Mouse (Mus musculus) MEL (cell line): ENCODE measurements around the gene Pgbd5. TPM values are rescaled to one million over a fixed set of nuclear protein-coding genes. Genes with fewer than 3 reads are reported as not detected.

ENCODE experiments used
- DNase-seq: peaks from one replicate; pipeline ENCODE4 v3.0.0; 2011; ENCODE audit warnings: low read depth, low spot score
- H3K27ac ChIP-seq: 2 replicates; pipeline ENCODE4 v1.5.1; 2012; ENCODE audit warnings: low read depth, mild to moderate bottlenecking, control low read depth, low read length, moderate library complexity; ENCODE audit not compliant: control insufficient read depth
- H3K27me3 ChIP-seq, 2 experiments: fragments of 150-350 bp in 1 of 2; sonication (generic) in 1 of 2; 2 replicates each; pipeline ENCODE4 v1.6.1; 2012; ENCODE audit warnings: low read length in 2 of 2, mild to moderate bottlenecking in 2 of 2, improper control_type of control experiment in 1 of 2, moderate library complexity in 1 of 2; ENCODE audit not compliant: insufficient read depth in 2 of 2, control insufficient read depth in 1 of 2
- H3K36me3 ChIP-seq, 2 experiments: 2 replicates each; pipeline ENCODE4 v1.6.1; 2012 to 2014; ENCODE audit warnings: low read length in 2 of 2, improper control_type of control experiment in 1 of 2, inconsistent platforms in 1 of 2, mild to moderate bottlenecking in 1 of 2; ENCODE audit not compliant: insufficient read depth in 2 of 2, control insufficient read depth in 1 of 2
- H3K4me1 ChIP-seq, 2 experiments: fragments of 150-350 bp in 1 of 2; sonication (generic) in 1 of 2; 2 replicates each; pipeline ENCODE4 v1.6.1; 2012; ENCODE audit warnings: low read length in 2 of 2, improper control_type of control experiment in 1 of 2, mild to moderate bottlenecking in 1 of 2; ENCODE audit not compliant: insufficient read depth in 2 of 2, control insufficient read depth in 1 of 2
- H3K4me3 ChIP-seq, 2 experiments: fragments of 150-350 bp in 1 of 2; sonication (generic) in 1 of 2; 2 replicates each; pipeline ENCODE4 v1.5.1; 2012; ENCODE audit warnings: low read depth in 2 of 2, low read length in 2 of 2, mild to moderate bottlenecking in 2 of 2, moderate library complexity in 2 of 2, control low read depth in 1 of 2, improper control_type of control experiment in 1 of 2; ENCODE audit not compliant: control insufficient read depth in 1 of 2, insufficient read depth in 1 of 2
- H3K79me2 ChIP-seq: 2 replicates; pipeline ENCODE4 v1.6.1; 2012; ENCODE audit warnings: mild to moderate bottlenecking, low read length, moderate library complexity; ENCODE audit not compliant: control insufficient read depth, poor library complexity, insufficient read depth
- H3K9ac ChIP-seq: 2 replicates; pipeline ENCODE4 v1.6.1; 2012; ENCODE audit warnings: low read depth, mild to moderate bottlenecking, control low read depth, low read length, moderate library complexity; ENCODE audit not compliant: control insufficient read depth, poor library complexity, severe bottlenecking
- H3K9me3 ChIP-seq: fragments of 150-350 bp; sonication (generic); replicated peaks from 2 replicates; pipeline ENCODE4 v1.6.1; 2012; ENCODE audit warnings: mild to moderate bottlenecking, low read length, improper control_type of control experiment, moderate library complexity; ENCODE audit not compliant: insufficient read depth
- BHLHE40 ChIP-seq: IDR thresholded peaks from 2 replicates; pipeline ENCODE4 v1.6.1; 2012; ENCODE audit warnings: low read depth, mild to moderate bottlenecking, inconsistent platforms, low read length, improper control_type of control experiment, borderline replicate concordance
- CHD1 ChIP-seq: IDR thresholded peaks from 2 replicates; pipeline ENCODE4 v1.6.1; 2012; ENCODE audit warnings: low read depth, mild to moderate bottlenecking, inconsistent platforms, low read length, improper control_type of control experiment
- CTCF ChIP-seq, 3 experiments: IDR thresholded peaks in 2 of 3; conservative IDR thresholded peaks in 1 of 3; 2 replicates each; pipeline ENCODE4 v1.5.1; 2011 to 2012; ENCODE audit warnings: low read length in 3 of 3, low read depth in 2 of 3, mild to moderate bottlenecking in 2 of 3, improper control_type of control experiment in 1 of 3, inconsistent platforms in 1 of 3, mixed read lengths in 1 of 3, moderate library complexity in 1 of 3; ENCODE audit not compliant: control insufficient read depth in 1 of 3, insufficient read depth in 1 of 3, poor library complexity in 1 of 3, severe bottlenecking in 1 of 3
- E2F4 ChIP-seq: IDR thresholded peaks from 2 replicates; pipeline ENCODE4 v1.6.1; 2011; ENCODE audit warnings: low read depth, low read length, improper control_type of control experiment, borderline replicate concordance
- ELF1 ChIP-seq: IDR thresholded peaks from 2 replicates; pipeline ENCODE4 v1.6.1; 2014; ENCODE audit warnings: low read depth, mild to moderate bottlenecking, inconsistent platforms, low read length, improper control_type of control experiment, moderate library complexity
- EP300 ChIP-seq, 2 experiments: IDR thresholded peaks; 2 replicates each; pipeline ENCODE4 v1.6.1; 2011; ENCODE audit warnings: improper control_type of control experiment in 2 of 2, low read length in 2 of 2, low read depth in 1 of 2, mild to moderate bottlenecking in 1 of 2
- ETS1 ChIP-seq: IDR thresholded peaks from 2 replicates; pipeline ENCODE4 v1.6.1; 2012; ENCODE audit warnings: low read depth, mild to moderate bottlenecking, inconsistent platforms, low read length, improper control_type of control experiment, moderate library complexity
- GABPA ChIP-seq: IDR thresholded peaks from 2 replicates; pipeline ENCODE4 v1.6.1; 2012; ENCODE audit warnings: low read depth, mild to moderate bottlenecking, inconsistent platforms, low read length, improper control_type of control experiment, moderate library complexity
- GATA1 ChIP-seq: IDR thresholded peaks from 2 replicates; pipeline ENCODE4 v1.6.1; 2011; ENCODE audit warnings: low read depth, low read length, improper control_type of control experiment
- JUND ChIP-seq: IDR thresholded peaks from 2 replicates; pipeline ENCODE4 v1.6.1; 2011; ENCODE audit warnings: low read depth, mild to moderate bottlenecking, improper control_type of control experiment, low read length
- KAT2A ChIP-seq: conservative IDR thresholded peaks from 2 replicates; pipeline ENCODE4 v1.6.1; 2012; ENCODE audit warnings: low read depth, low read length, improper control_type of control experiment, inconsistent platforms
- MAFK ChIP-seq: IDR thresholded peaks from 2 replicates; pipeline ENCODE4 v1.6.1; 2011; ENCODE audit warnings: low read depth, mild to moderate bottlenecking, low read length, improper control_type of control experiment, borderline replicate concordance
- MAZ ChIP-seq: IDR thresholded peaks from 2 replicates; pipeline ENCODE4 v1.6.1; 2012; ENCODE audit warnings: low read depth, mild to moderate bottlenecking, inconsistent platforms, low read length, improper control_type of control experiment
- MEF2A ChIP-seq: IDR thresholded peaks from 2 replicates; pipeline ENCODE4 v1.6.1; 2014; ENCODE audit warnings: low read depth, mild to moderate bottlenecking, inconsistent platforms, low read length, improper control_type of control experiment; ENCODE audit not compliant: poor library complexity, insufficient replicate concordance, severe bottlenecking; ENCODE audit errors: extremely low read depth
- MYB ChIP-seq: IDR thresholded peaks from 2 replicates; pipeline ENCODE4 v1.6.1; 2011; ENCODE audit warnings: mild to moderate bottlenecking, low read depth, low read length, improper control_type of control experiment
- MYC ChIP-seq: IDR thresholded peaks from 2 replicates; pipeline ENCODE4 v1.6.1; 2011; ENCODE audit warnings: low read depth, mild to moderate bottlenecking, low read length, improper control_type of control experiment, moderate library complexity
- NRF1 ChIP-seq: IDR thresholded peaks from 2 replicates; pipeline ENCODE4 v1.6.1; 2014; ENCODE audit warnings: low read depth, mild to moderate bottlenecking, inconsistent platforms, low read length, improper control_type of control experiment, moderate library complexity; ENCODE audit not compliant: poor library complexity, insufficient read depth, severe bottlenecking
- POLR2A ChIP-seq, 2 experiments: IDR thresholded peaks; 2 replicates each; pipeline ENCODE4 v1.6.1; 2011 to 2012; ENCODE audit warnings: low read length in 2 of 2, mild to moderate bottlenecking in 2 of 2, control low read depth in 1 of 2, improper control_type of control experiment in 1 of 2, low read depth in 1 of 2, moderate library complexity in 1 of 2; ENCODE audit not compliant: control insufficient read depth in 1 of 2, insufficient read depth in 1 of 2, poor library complexity in 1 of 2
- POLR2AphosphoS2 ChIP-seq: IDR thresholded peaks from 2 replicates; pipeline ENCODE4 v1.6.1; 2011; ENCODE audit warnings: low read length, improper control_type of control experiment
- POLR2AphosphoS5 ChIP-seq: IDR thresholded peaks from 2 replicates; pipeline ENCODE4 v1.6.1; 2012; ENCODE audit warnings: low read depth, borderline replicate concordance, mild to moderate bottlenecking, inconsistent platforms, low read length, moderate library complexity, mixed read lengths
- RAD21 ChIP-seq: IDR thresholded peaks from 2 replicates; pipeline ENCODE4 v1.6.1; 2011; ENCODE audit warnings: mild to moderate bottlenecking, low read depth, low read length, improper control_type of control experiment
- RCOR1 ChIP-seq: IDR thresholded peaks from 2 replicates; pipeline ENCODE4 v1.6.1; 2012; ENCODE audit warnings: low read depth, mild to moderate bottlenecking, inconsistent platforms, low read length, improper control_type of control experiment
- SMC3 ChIP-seq: IDR thresholded peaks from 2 replicates; pipeline ENCODE4 v1.6.1; 2011; ENCODE audit warnings: low read depth, low read length, improper control_type of control experiment
- TBP ChIP-seq: IDR thresholded peaks from 2 replicates; pipeline ENCODE4 v1.8.0; 2011; ENCODE audit warnings: low read depth, low read length, improper control_type of control experiment
- ZKSCAN1 ChIP-seq: IDR thresholded peaks from 2 replicates; pipeline ENCODE4 v1.6.1; 2012; ENCODE audit warnings: low read depth, mild to moderate bottlenecking, inconsistent platforms, low read length, improper control_type of control experiment, moderate library complexity
- ZMIZ1 ChIP-seq: IDR thresholded peaks from 2 replicates; pipeline ENCODE4 v1.6.1; 2012; ENCODE audit warnings: low read depth, mild to moderate bottlenecking, inconsistent platforms, low read length, improper control_type of control experiment, moderate library complexity
- polyA plus RNA-seq, 2 experiments: library from polyadenylated mRNA; stranded (reverse) in 1 of 2; unstranded in 1 of 2; fragments of >175 nt in 1 of 2; fragments of >200 nt in 1 of 2; gene quantifications; 2 replicates each; pipeline versions ENCODE4 v1.2.1 to v1.2.4; 2012; ENCODE audit warnings: low replicate concordance in 2 of 2, low read depth in 1 of 2; ENCODE audit not compliant: insufficient read length in 2 of 2, insufficient read depth in 1 of 2, missing spikeins in 1 of 2
- total RNA-seq: library from RNA; depleted of rRNA; stranded (reverse); fragments of 300-350 nt; gene quantifications from 2 replicates; pipeline ENCODE4 v1.2.3, GENCODE M21; 2012

Pgbd5 gene
- total and polyA plus RNA-seq, 3 experiments = not detected

GRCm38 (mm10) chr8:124373753-124374152, 65.7 kb downstream of the Pgbd5 start:
- Histone ChIP-seq H3K27me3 (no peaks in the 10 kb centered on the region), H3K4me3 (no peak overlapping the region), H3K4me1 (no peaks in the 10 kb centered on the region), H3K79me2 (no peaks in the 10 kb centered on the region), H3K27ac (no peak overlapping the region), H3K9me3 (no peaks in the 10 kb centered on the region), H3K36me3 (no peaks in the 10 kb centered on the region), H3K9ac (no peak overlapping the region)
- TF ChIP-seq MYB (no peak), CTCF (IDR thresholded peaks at IDR 0.05 in 2 of 3, conservative IDR thresholded peaks at IDR 0.05 in 1 of 3; ENCODE audit: control insufficient read depth in 1 of 3, insufficient read depth in 1 of 3, low read depth in 2 of 3, low read length in 3 of 3, poor library complexity in 1 of 3, severe bottlenecking in 1 of 3) (no peak), BHLHE40 (no peak), MYC (no peak), SMC3 (no peak), NRF1 (no peak), TBP (no peak), CHD1 (no peak), JUND (no peak), EP300 (IDR thresholded peaks at IDR 0.05; ENCODE audit: low read depth in 1 of 2, low read length in 2 of 2) (no peak), POLR2AphosphoS5 (no peak), KAT2A (no peak), ETS1 (no peak), MAZ (no peak), MAFK (no peak), POLR2A (IDR thresholded peaks at IDR 0.05; ENCODE audit: control insufficient read depth in 1 of 2, insufficient read depth in 1 of 2, low read depth in 1 of 2, low read length in 2 of 2, poor library complexity in 1 of 2) (no peak), RCOR1 (no peak), GABPA (no peak), E2F4 (no peak), ZMIZ1 (no peak)
- no peak for DNase-seq

GRCm38 (mm10) chr8:124371410-124372123, 67.9 kb downstream of the Pgbd5 start:
- no peak overlapping the region for H3K4me3 ChIP-seq
- no peak for DNase-seq
- no peaks in the 10 kb centered on the region for H3K9me3 ChIP-seq
- no peaks in the 10 kb centered on the region for H3K79me2 ChIP-seq
- no peaks in the 10 kb centered on the region for H3K36me3 ChIP-seq
- no peak overlapping the region for H3K9ac ChIP-seq
- TF ChIP-seq RAD21 (no peak), MEF2A (no peak), CHD1 (no peak), ELF1 (no peak), E2F4 (no peak), GATA1 (no peak), POLR2AphosphoS2 (no peak), MAZ (no peak), NRF1 (no peak), CTCF (IDR thresholded peaks at IDR 0.05 in 2 of 3, conservative IDR thresholded peaks at IDR 0.05 in 1 of 3; ENCODE audit: control insufficient read depth in 1 of 3, insufficient read depth in 1 of 3, low read depth in 2 of 3, low read length in 3 of 3, poor library complexity in 1 of 3, severe bottlenecking in 1 of 3) (no peak), ZKSCAN1 (no peak)
- no peak overlapping the region for H3K27ac ChIP-seq
- H3K27me3 ChIP-seq = no peaks in the 10 kb centered on the region
- H3K4me1 ChIP-seq = no peaks in the 10 kb centered on the region
